Mouse (Mus musculus) right cerebral cortex, adult 2 months (tissue): ENCODE measurements around the gene Aldh3b2.

Experiments used
- DNase-seq, 2 experiments: peaks; one replicate each; pipeline ENCODE4 v3.0.0; 2021 to 2022; ENCODE audit warnings: low spot score in 2 of 2

The Aldh3b2 gene

GRCm38 (mm10) chr19:3988066-3988465 is 15.9 kb downstream of the Aldh3b2 start:
- no peak for DNase-seq

- no peak for DNase-seq
Measured at GRCm38 (mm10) chr19:3988750-3989149, 16.6 kb downstream of the Aldh3b2 start.

GRCm38 (mm10) chr19:3990804-3991203 is 18.7 kb downstream of the Aldh3b2 start:
- no peak for DNase-seq

GRCm38 (mm10) chr19:3991562-3991961 is 19.4 kb downstream of the Aldh3b2 start:
- DNase-seq, result no peak

- DNase-seq, result no peak
Measured at GRCm38 (mm10) chr19:3991966-3992365, 19.8 kb downstream of the Aldh3b2 start.

GRCm38 (mm10) chr19:3992416-3992815 is 20.3 kb downstream of the Aldh3b2 start, which contains the start of gene Tbx10:
Gene Tbx10 (plus strand): TSS chr19:3992752.
- no peak for DNase-seq

GRCm38 (mm10) chr19:3994932-3995331 is 22.8 kb downstream of the Aldh3b2 start:
- DNase-seq, result no peak

GRCm38 (mm10) chr19:3995505-3995904 is 23.4 kb downstream of the Aldh3b2 start:
- no peak for DNase-seq

GRCm38 (mm10) chr19:3996106-3996505 is 24.0 kb downstream of the Aldh3b2 start:
- no peak for DNase-seq

GRCm38 (mm10) chr19:3996747-3997146 is 24.6 kb downstream of the Aldh3b2 start:
- DNase-seq, result no peak

GRCm38 (mm10) chr19:3997231-3997630 is 25.1 kb downstream of the Aldh3b2 start:
- no peak for DNase-seq

GRCm38 (mm10) chr19:3998335-3998734 is 26.2 kb downstream of the Aldh3b2 start:
- no peak for DNase-seq

- DNase-seq, result no peak
Measured at GRCm38 (mm10) chr19:3999121-3999730, 27.1 kb downstream of the Aldh3b2 start.

- peak; percentile 96 to 98 for DNase-seq
Measured at GRCm38 (mm10) chr19:4000119-4000900, 28.2 kb downstream of the Aldh3b2 start, which contains the start of the genes Nudt8 and Gm49405. Gene Nudt8 (plus strand): TSS chr19:4000580. Gene Gm49405 (plus strand): TSS chr19:4000626.

- DNase-seq, result no peak
Measured at GRCm38 (mm10) chr19:4000949-4001525, 28.9 kb downstream of the Aldh3b2 start.

GRCm38 (mm10) chr19:4001752-4002151 is 29.6 kb downstream of the Aldh3b2 start:
- DNase-seq, result no peak

GRCm38 (mm10) chr19:4003112-4003511 is 31.0 kb downstream of the Aldh3b2 start, which contains the start of gene Doc2g:
Gene Doc2g (plus strand): TSS chr19:4003313.
- DNase-seq, result no peak

- no peak for DNase-seq
Measured at GRCm38 (mm10) chr19:4003641-4004040, 31.5 kb downstream of the Aldh3b2 start.

- DNase-seq, result no peak
Measured at GRCm38 (mm10) chr19:4004331-4004730, 32.2 kb downstream of the Aldh3b2 start.

- no peak for DNase-seq
Measured at GRCm38 (mm10) chr19:4005091-4005490, 33.0 kb downstream of the Aldh3b2 start.

GRCm38 (mm10) chr19:4005971-4006370 is 33.8 kb downstream of the Aldh3b2 start:
- no peak for DNase-seq

- DNase-seq, result no peak
Measured at GRCm38 (mm10) chr19:4011086-4011485, 39.0 kb downstream of the Aldh3b2 start.
